ENCODE assay signal across 10 mouse cellular contexts in genomic region chr11:55764846-55765245, GRCm38 (mm10).
A peak's percentile ranks its signal among the peaks of the same experiment; 100 is the strongest.
DNase-seq lines count a peak whose midpoint lies in the region.
"Had no signal": no experiment of that assay in that cellular context is flagged by ENCODE, and none has a peak within 500 bp of the region (broad histone marks: within the 10 kb centered on the region; RNA-seq: fewer than 3 reads in every experiment).

No protein-coding gene starts in this region.

- peak; percentile 58 to 59 for DNase-seq in cerebellum, postnatal 14 days
- no peak for DNase-seq in cerebellum, adult 11-12 months
- DNase-seq in heart, adult 11 months: peak; percentile 48
- DNase-seq in heart, adult 18-20 months: no peak
- DNase-seq: adrenal gland, adult 2 months; adrenal gland, postnatal 10 days; adrenal gland, postnatal 25 days; cerebellum, adult 18-20 months; cerebellum, adult 8-10 months; embryo, embryonic 11 days had no signal

Comparison
In these comparisons a context has a peak if more than half of its experiments do, and no peak if none do; other contexts are left out.
1. DNase-seq: peak in cerebellum, postnatal 14 days (2 of 2) and heart, adult 11 months (single experiment); none in cerebellum, adult 11-12 months (single experiment) and heart, adult 18-20 months (0 of 2).